Mouse (Mus musculus) cerebellum, adult 8-10 months (tissue): ENCODE measurements around the gene Ugt2b34.
"Not testable (repeated sequence)": the region's sequence is repeated elsewhere in the genome, so short reads cannot be mapped to it uniquely, and the experiment has no call there.

Experiments used
- DNase-seq: peaks from one replicate; pipeline ENCODE4 v3.0.0; 2022

The Ugt2b34 gene

GRCm38 (mm10) chr5:86906758-86907157, at the start of gene Ugt2b34:
Ugt2b34 (minus strand) TSS chr5:86906937.
- DNase-seq, result no peak

- DNase-seq, result no peak
These were observed 35.4 kb upstream of the Ugt2b34 start for GRCm38 (mm10) chr5:86942111-86942510.

GRCm38 (mm10) chr5:86926426-86926825, 19.7 kb upstream of the Ugt2b34 start, which contains the start of gene Ugt2b1:
Ugt2b1 (minus strand) TSS chr5:86926530.
- no peak for DNase-seq

GRCm38 (mm10) chr5:86920661-86921233, 14.0 kb upstream of the Ugt2b34 start:
- DNase-seq, result no peak

- DNase-seq, result no peak
These were observed 4.8 kb upstream of the Ugt2b34 start for GRCm38 (mm10) chr5:86911357-86912099.

- DNase-seq, result no peak
These were observed 4.0 kb upstream of the Ugt2b34 start for GRCm38 (mm10) chr5:86910770-86911169.

GRCm38 (mm10) chr5:86889933-86890332, 16.8 kb downstream of the Ugt2b34 start:
- no peak for DNase-seq

- DNase-seq, result no peak
These were observed 18.3 kb downstream of the Ugt2b34 start for GRCm38 (mm10) chr5:86888420-86888819.

GRCm38 (mm10) chr5:86887081-86887480, 19.7 kb downstream of the Ugt2b34 start:
- no peak for DNase-seq

GRCm38 (mm10) chr5:86886620-86887019, 20.1 kb downstream of the Ugt2b34 start:
- DNase-seq, result no peak

GRCm38 (mm10) chr5:86871877-86872276, 34.9 kb downstream of the Ugt2b34 start:
- DNase-seq, result no peak

GRCm38 (mm10) chr5:86858336-86858735, 48.4 kb downstream of the Ugt2b34 start:
- DNase-seq, result no peak

GRCm38 (mm10) chr5:86857682-86858081, 49.1 kb downstream of the Ugt2b34 start:
- no peak for DNase-seq

- DNase-seq, result not testable (repeated sequence)
These were observed 50.2 kb downstream of the Ugt2b34 start for GRCm38 (mm10) chr5:86856505-86856904.

- no peak for DNase-seq
These were observed 55.1 kb downstream of the Ugt2b34 start for GRCm38 (mm10) chr5:86851658-86852057.

- DNase-seq, result no peak
These were observed 56.6 kb downstream of the Ugt2b34 start for GRCm38 (mm10) chr5:86850104-86850503.

GRCm38 (mm10) chr5:86841261-86841660, 65.5 kb downstream of the Ugt2b34 start:
- not testable (repeated sequence) for DNase-seq

GRCm38 (mm10) chr5:86840207-86840606, 66.5 kb downstream of the Ugt2b34 start:
- no peak for DNase-seq
